Mouse (Mus musculus) megakaryocyte, embryonic 14.5 days (primary cell): ENCODE data around the gene Tns2.

ENCODE experiments used
- FLI1 ChIP-seq: IDR thresholded peaks from 2 replicates; pipeline ENCODE4 v1.6.1; 2012; ENCODE audit warnings: low read length, inconsistent platforms, mixed read lengths
- GATA1 ChIP-seq: IDR thresholded peaks from 3 replicates; pipeline ENCODE4 v1.6.1; 2012; ENCODE audit warnings: mixed read lengths, low read length, inconsistent platforms, borderline replicate concordance

GRCm38 (mm10) chr15:102074876-102075585 lies 25.2 kb upstream of the Tns2 start:
- TF ChIP-seq FLI1 (no peak), GATA1 (no peak)
